Comparison of ENCODE assay signal across 7 mouse cellular contexts in genomic region chr4:45407001-45407702, GRCm38 (mm10). TPM values are rescaled to one million over a fixed set of nuclear protein-coding genes. Genes with fewer than 3 reads are reported as not detected.
A peak's percentile ranks its signal among the peaks of the same experiment; 100 is the strongest.
DNase-seq lines count a peak whose midpoint lies in the region; ATAC-seq lines count a peak whose summit lies in the region.

No protein-coding gene starts in this region.

- no peak for ATAC-seq in forebrain, embryonic 11.5 days (replicated peaks; ENCODE audit: low FRiP score)
- ATAC-seq in liver, embryonic 11.5 days (replicated peaks; ENCODE audit: low FRiP score): peak; percentile 54

- H3K4me2 ChIP-seq in forebrain, embryonic 11.5 days (ENCODE audit: low read depth, low read length, severe bottlenecking): peak overlapping the region; percentile 61
- peak overlapping the region; percentile 99 for H3K4me2 ChIP-seq in liver, embryonic 11.5 days

- peaks cover 4% of the 10 kb centered on the region; the same call in 1 of the 2 replicates for H3K36me3 ChIP-seq in forebrain, embryonic 11.5 days (ENCODE audit: control insufficient read depth, insufficient read depth, low read length)
- H3K36me3 ChIP-seq in liver, embryonic 11.5 days (ENCODE audit: control insufficient read depth, insufficient read depth, low read length): peaks cover 12% of the 10 kb centered on the region

- no peaks in the 10 kb centered on the region for H3K9me3 ChIP-seq in forebrain, embryonic 11.5 days (ENCODE audit: control insufficient read depth, low read length)
- no peaks in the 10 kb centered on the region for H3K9me3 ChIP-seq in liver, embryonic 11.5 days (ENCODE audit: control insufficient read depth, low read length)

- peak overlapping the region; percentile 96 for H3K4me3 ChIP-seq in forebrain, embryonic 11.5 days (ENCODE audit: low read depth, low read length)
- H3K4me3 ChIP-seq in liver, embryonic 11.5 days (ENCODE audit: low read depth, low read length): peak overlapping the region; percentile 97

- 77% methylated on average over 5 of the region's 5 CpGs for WGBS in forebrain, embryonic 11.5 days
- 47% methylated on average over 5 of the region's 5 CpGs for WGBS in liver, embryonic 11.5 days

- peak overlapping the region; percentile 97 for H3K9ac ChIP-seq in forebrain, embryonic 11.5 days (ENCODE audit: low read length)
- H3K9ac ChIP-seq in liver, embryonic 11.5 days (ENCODE audit: low read depth, low read length): peak overlapping the region; percentile 95

- peaks cover 13% of the 10 kb centered on the region for H3K4me1 ChIP-seq in forebrain, embryonic 11.5 days (replicated peaks; ENCODE audit: control insufficient read depth, insufficient read depth, low read length)
- H3K4me1 ChIP-seq in liver, embryonic 11.5 days (replicated peaks; ENCODE audit: control insufficient read depth, insufficient read depth, low read length): peaks cover 34% of the 10 kb centered on the region

- H3K27me3 ChIP-seq in forebrain, embryonic 11.5 days (ENCODE audit: control insufficient read depth, insufficient read depth, low read length): no peaks in the 10 kb centered on the region
- no peaks in the 10 kb centered on the region; the same call in 1 of the 2 replicates for H3K27me3 ChIP-seq in liver, embryonic 11.5 days (replicated peaks; ENCODE audit: control insufficient read depth, insufficient read depth, low read length)

- no peak overlapping the region for H3K27ac ChIP-seq in forebrain, embryonic 11.5 days (ENCODE audit: low read depth, low read length)
- H3K27ac ChIP-seq in liver, embryonic 11.5 days (ENCODE audit: low read depth, low read length): peak overlapping the region; percentile 91

- peak; percentile 29 for DNase-seq in spleen, adult 12 weeks (ENCODE audit: low spot score)
- no peak for DNase-seq in spleen, postnatal 14 days (ENCODE audit: low spot score in 2 of 2)
- no peak for DNase-seq in forebrain, embryonic 11.5 days (ENCODE audit: low spot score)
- no peak for DNase-seq in liver, embryonic 11.5 days (ENCODE audit: low spot score)
- DNase-seq in testis, postnatal 10 days (ENCODE audit: low spot score): no peak
- DNase-seq in cerebellum, adult 11-12 months: no peak
- DNase-seq in cerebellum, postnatal 4 days (ENCODE audit: low spot score in 2 of 2): no peak

RNA-seq across cellular contexts. Expression of gene Slc25a51, which starts 1.4 kb away (rescaled TPM):
- polyA plus RNA-seq in forebrain, embryonic 11.5 days (2014; fragmentation: Nextera tagmentation; extraction: Ambion mirVana): 79.4 and 87.0 TPM in 2 replicates
- 81.6 and 83.1 TPM in 2 replicates for polyA plus RNA-seq in liver, embryonic 11.5 days (2014; fragmentation: Nextera tagmentation; extraction: Ambion mirVana)
